Mouse (Mus musculus) heart, embryonic 14.5 days (tissue): ENCODE measurements around the gene Snrnp70. TPM values are rescaled to one million over a fixed set of nuclear protein-coding genes. Genes with fewer than 3 reads are reported as not detected.
A peak's percentile ranks its signal among the peaks of the same experiment; 100 is the strongest.

ENCODE experiments used
- ATAC-seq: fragments of 200-750 bp; cut with Nextera tagmentation; 2 replicates; pipeline ENCODE4 v1.8.0; 2017; ENCODE audit warnings: low read depth, moderate TSS enrichment; ENCODE audit not compliant: insufficient number of reproducible peaks, insufficient read depth, low FRiP score
- H3K27ac ChIP-seq, 2 experiments: fragments of 200-500 bp in 1 of 2; fragments of 300-500 bp in 1 of 2; sonication (generic) in 1 of 2; replicated peaks in 1 of 2; 2 replicates each; pipeline ENCODE4 v1.5.1; 2012 to 2014; ENCODE audit warnings: low read depth in 2 of 2, low read length in 2 of 2, control low read depth in 1 of 2, mild to moderate bottlenecking in 1 of 2, mixed read lengths in 1 of 2; ENCODE audit not compliant: control insufficient read depth in 1 of 2, insufficient read depth in 1 of 2
- H3K27me3 ChIP-seq: fragments of 300-500 bp; sonication (generic); 2 replicates; pipeline ENCODE4 v1.6.1; 2014; ENCODE audit warnings: mild to moderate bottlenecking, low read length, control low read depth; ENCODE audit not compliant: control insufficient read depth, insufficient read depth
- H3K36me3 ChIP-seq: fragments of 300-500 bp; sonication (generic); 2 replicates; pipeline ENCODE4 v1.6.1; 2014; ENCODE audit warnings: mild to moderate bottlenecking, control low read depth, low read length, mixed read lengths; ENCODE audit not compliant: control insufficient read depth, insufficient read depth
- H3K4me1 ChIP-seq, 2 experiments: fragments of 200-500 bp in 1 of 2; fragments of 300-500 bp in 1 of 2; sonication (generic) in 1 of 2; 2 replicates each; pipeline ENCODE4 v1.6.1; 2012 to 2014; ENCODE audit warnings: low read length in 2 of 2, control low read depth in 1 of 2, mixed read lengths in 1 of 2; ENCODE audit not compliant: control insufficient read depth in 2 of 2, insufficient read depth in 2 of 2
- H3K4me2 ChIP-seq: fragments of 300-500 bp; sonication (generic); 2 replicates; pipeline ENCODE4 v1.6.1; 2014; ENCODE audit warnings: mild to moderate bottlenecking, low read length
- H3K4me3 ChIP-seq, 2 experiments: fragments of 200-500 bp in 1 of 2; fragments of 300-500 bp in 1 of 2; sonication (generic) in 1 of 2; 2 replicates each; pipeline ENCODE4 v1.5.1; 2012 to 2014; ENCODE audit warnings: low read length in 2 of 2, mild to moderate bottlenecking in 2 of 2, control low read depth in 1 of 2, low read depth in 1 of 2, moderate library complexity in 1 of 2; ENCODE audit not compliant: control insufficient read depth in 1 of 2, insufficient read depth in 1 of 2
- H3K9ac ChIP-seq: fragments of 300-500 bp; sonication (generic); 2 replicates; pipeline ENCODE4 v1.6.1; 2014; ENCODE audit warnings: mild to moderate bottlenecking, low read length
- H3K9me3 ChIP-seq: fragments of 300-500 bp; sonication (generic); 2 replicates; pipeline ENCODE4 v1.6.1; 2016; ENCODE audit warnings: low read length, control low read depth; ENCODE audit not compliant: control insufficient read depth
- WGBS: fragments of 180-500 bp; shearing (Covaris S2); extraction: QIAGEN DNeasy Blood & Tissue Kit; methylation state at CpG from one replicate; pipeline ENCODE4 v1.1.7; 2014; 5-methylcytosine and 5-hydroxymethylcytosine counted together
- polyA plus RNA-seq: library from polyadenylated mRNA; unstranded; fragments of >200 nt; fragmentation: Nextera tagmentation; extraction: Ambion mirVana; gene quantifications from 2 replicates; pipeline ENCODE4 v1.2.1, GENCODE M21; 2014

Snrnp70 gene
- polyA plus RNA-seq = 64.1 and 65.2 TPM in 2 replicates

- peak; percentile 97 for ATAC-seq
- WGBS = under 1% methylated on average over 60 of the region's 60 CpGs
- Histone ChIP-seq H3K27me3 (no peaks in the 10 kb centered on the region), H3K36me3 (peaks cover 28% of the 10 kb centered on the region), H3K27ac (peak within 1 kb of the TSS; percentile 95), H3K4me1 (peaks cover 7 to 20% of the 10 kb centered on the region in 2 experiments), H3K4me3 (peak within 1 kb of the TSS; percentile 63 to 80), H3K9me3 (no peaks in the 10 kb centered on the region), H3K9ac (peak within 1 kb of the TSS; percentile 90), H3K4me2 (peak within 1 kb of the TSS; percentile 88)
Measured at GRCm38 (mm10) chr7:45395578-45396336, at the start of gene Snrnp70. Snrnp70 (minus strand) TSS chr7:45395742.

DNA sequence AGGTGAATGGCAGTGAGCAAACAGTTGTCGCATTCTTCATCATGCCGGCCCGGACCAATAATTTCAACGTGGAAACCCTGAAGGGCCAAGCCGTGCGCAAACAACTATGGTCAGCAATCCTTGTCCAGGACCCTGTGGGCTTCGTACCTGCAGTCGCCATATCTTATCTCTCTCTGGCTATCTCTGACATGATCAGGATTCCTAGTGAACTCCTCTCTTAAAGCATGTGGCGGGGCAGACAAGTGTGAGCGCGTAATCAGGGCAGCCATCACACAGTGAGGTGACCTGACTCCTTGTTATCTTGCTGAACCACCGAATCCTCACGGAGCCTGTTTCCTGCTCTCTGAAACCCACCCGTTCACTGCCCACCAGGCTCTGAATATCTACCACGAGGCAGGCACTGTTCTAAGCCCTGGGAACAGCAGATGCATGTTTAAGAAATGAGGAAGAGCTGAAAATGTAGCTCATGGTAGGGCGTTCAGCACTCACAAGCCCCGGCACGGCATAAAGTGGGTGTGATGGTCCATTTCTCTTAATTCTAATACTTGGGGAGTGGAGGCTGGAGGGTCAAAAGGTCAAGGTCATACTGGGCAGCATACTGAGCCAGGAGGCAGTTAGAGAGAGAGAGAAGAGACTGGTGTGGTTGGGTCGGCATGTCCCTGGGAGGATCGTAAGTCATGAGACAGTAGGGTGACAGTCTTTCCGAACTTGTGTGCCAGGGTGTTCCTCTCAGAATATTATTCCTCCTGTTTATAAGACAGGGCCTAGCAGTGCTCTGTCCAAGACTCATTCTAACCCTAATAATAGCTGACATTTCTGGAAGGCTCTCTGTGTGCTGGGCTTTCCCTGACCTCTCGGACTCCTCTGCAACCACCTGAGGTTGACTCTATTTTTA, 48.2 kb upstream of the Snrnp70 start:
- no peaks in the 10 kb centered on the region for H3K27me3 ChIP-seq
- no peak overlapping the region for H3K9ac ChIP-seq
- ATAC-seq = no peak
- H3K27ac ChIP-seq = no peak overlapping the region
- H3K9me3 ChIP-seq = no peaks in the 10 kb centered on the region
- H3K4me1 ChIP-seq = no peaks in the 10 kb centered on the region
- H3K4me2 ChIP-seq = no peak overlapping the region
- H3K4me3 ChIP-seq = no peak overlapping the region
- H3K36me3 ChIP-seq = peaks cover 87% of the 10 kb centered on the region
- 73% methylated on average over 22 of the region's 22 CpGs for WGBS

DNA sequence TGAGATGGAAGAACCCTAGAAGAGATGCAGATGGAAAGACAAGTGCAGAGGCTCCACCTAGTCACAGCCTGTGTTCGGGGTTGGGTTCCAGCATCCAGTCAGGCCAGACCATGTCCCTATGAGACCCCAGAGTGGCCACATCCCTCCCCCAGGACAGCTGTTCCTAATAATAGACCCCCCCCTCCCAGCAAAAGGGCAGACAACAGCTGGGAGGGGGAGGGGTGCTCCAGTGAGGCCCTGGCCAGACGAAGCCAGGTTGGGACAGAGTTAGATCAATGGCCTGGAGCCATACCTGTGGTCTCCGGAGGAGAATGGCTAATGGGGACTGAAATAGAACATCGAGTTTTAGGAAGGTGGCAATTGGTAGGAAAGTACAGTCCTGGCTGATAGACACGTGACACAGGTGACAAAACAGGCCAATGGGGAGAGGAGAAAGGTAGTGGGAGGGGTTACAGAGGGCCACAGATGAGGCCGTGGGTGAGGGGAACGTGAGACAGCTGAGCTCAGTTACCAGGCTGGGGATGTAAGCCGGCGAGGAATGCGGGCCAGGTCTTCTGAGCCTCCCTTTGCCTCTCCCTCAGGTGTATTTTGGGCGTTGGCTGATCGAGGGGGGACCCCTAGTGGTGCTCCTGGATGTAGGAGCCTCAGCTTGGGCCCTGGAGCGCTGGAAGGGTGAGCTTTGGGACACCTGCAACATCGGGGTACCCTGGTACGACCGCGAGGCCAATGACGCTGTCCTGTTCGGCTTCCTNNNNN, 42.2 kb upstream of the Snrnp70 start, which contains the start of gene Ruvbl2:
Gene Ruvbl2 (minus strand): TSS at position 576 of the 756 bp plus-strand sequence.
- Histone ChIP-seq H3K27ac (no peak within 1 kb of the TSS), H3K4me1 (peaks cover 19 to 37% of the 10 kb centered on the region in 2 experiments), H3K9ac (peak within 1 kb of the TSS; percentile 16; the same call in 1 of the 2 replicates), H3K9me3 (no peaks in the 10 kb centered on the region), H3K27me3 (no peaks in the 10 kb centered on the region), H3K4me3 (no peak within 1 kb of the TSS), H3K36me3 (peaks cover 47% of the 10 kb centered on the region), H3K4me2 (peak within 1 kb of the TSS; percentile 65)
- ATAC-seq = no peak
- 28% methylated on average over 19 of the region's 19 CpGs for WGBS

GRCm38 (mm10) chr7:45437046-45437445, 41.5 kb upstream of the Snrnp70 start:
- H3K4me3 ChIP-seq = no peak overlapping the region
- ATAC-seq = no peak
- peak overlapping the region; percentile 65 for H3K4me2 ChIP-seq
- 49% methylated on average over 6 of the region's 6 CpGs for WGBS
- no peaks in the 10 kb centered on the region for H3K27me3 ChIP-seq
- no peaks in the 10 kb centered on the region for H3K9me3 ChIP-seq
- peaks cover 41% of the 10 kb centered on the region for H3K36me3 ChIP-seq
- H3K9ac ChIP-seq = peak overlapping the region; percentile 9; the same call in 1 of the 2 replicates
- H3K4me1 ChIP-seq = peaks cover 19 to 37% of the 10 kb centered on the region in 2 experiments
- no peak overlapping the region for H3K27ac ChIP-seq

DNA sequence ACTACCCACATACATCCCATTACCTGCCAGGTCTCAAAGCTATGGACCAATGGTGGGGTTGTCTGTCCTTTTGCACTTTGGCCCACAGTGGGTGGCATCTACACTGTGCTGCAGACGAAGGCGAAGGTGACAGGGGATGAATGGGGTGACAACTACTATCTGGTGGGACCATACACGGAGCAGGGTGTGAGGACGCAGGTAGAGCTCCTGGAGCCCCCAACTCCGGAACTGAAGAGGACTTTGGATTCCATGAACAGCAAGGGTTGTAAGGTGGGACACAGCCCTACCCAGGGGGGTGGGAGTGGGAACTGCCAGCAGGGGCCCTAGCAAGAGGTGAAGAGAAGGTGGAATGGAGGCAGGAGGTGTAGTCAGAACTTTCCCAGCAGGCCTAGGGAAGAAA, 40.9 kb upstream of the Snrnp70 start:
- H3K9ac ChIP-seq = peak overlapping the region; percentile 90

GRCm38 (mm10) chr7:45435038-45435437, 39.5 kb upstream of the Snrnp70 start:
- peaks cover 19 to 37% of the 10 kb centered on the region in 2 experiments for H3K4me1 ChIP-seq
- peak overlapping the region; percentile 90 for H3K9ac ChIP-seq
- no peak for ATAC-seq
- no peaks in the 10 kb centered on the region for H3K9me3 ChIP-seq
- no peaks in the 10 kb centered on the region for H3K27me3 ChIP-seq
- peaks cover 40% of the 10 kb centered on the region for H3K36me3 ChIP-seq
- peak overlapping the region; percentile 65 for H3K4me2 ChIP-seq
- peak overlapping the region; percentile 69 to 83 for H3K4me3 ChIP-seq
- WGBS = under 1% methylated on average over 16 of the region's 16 CpGs
- H3K27ac ChIP-seq = peak overlapping the region; percentile 85 to 90

More for the DNA sequence above, 40.9 kb upstream of the Snrnp70 start:
- H3K4me1 ChIP-seq = peaks cover 19 to 37% of the 10 kb centered on the region in 2 experiments
- H3K4me2 ChIP-seq = peak overlapping the region; percentile 65
- WGBS = 82% methylated on average over 5 of the region's 5 CpGs
- no peak overlapping the region for H3K27ac ChIP-seq
- no peaks in the 10 kb centered on the region for H3K27me3 ChIP-seq
- no peak overlapping the region for H3K4me3 ChIP-seq
- H3K36me3 ChIP-seq = peaks cover 40% of the 10 kb centered on the region
- no peak for ATAC-seq
- no peaks in the 10 kb centered on the region for H3K9me3 ChIP-seq
